Mouse (Mus musculus) adrenal gland, postnatal 36 days (tissue): ENCODE results near the gene Osbpl3. TPM values are rescaled to one million over a fixed set of nuclear protein-coding genes. Genes with fewer than 3 reads are reported as not detected.

Experiments
- DNase-seq, 2 experiments: peaks; one replicate each; pipeline ENCODE4 v3.0.0; 2021; ENCODE audit warnings: mixed read lengths in 1 of 2
- total RNA-seq, 2 experiments: library from RNA; stranded (reverse); gene quantifications; 2 replicates each; pipeline ENCODE4 v1.2.3; 2021

Gene Osbpl3
- total RNA-seq, 2 experiments from 2014 or later: 64.3 to 73.1 TPM

DNA sequence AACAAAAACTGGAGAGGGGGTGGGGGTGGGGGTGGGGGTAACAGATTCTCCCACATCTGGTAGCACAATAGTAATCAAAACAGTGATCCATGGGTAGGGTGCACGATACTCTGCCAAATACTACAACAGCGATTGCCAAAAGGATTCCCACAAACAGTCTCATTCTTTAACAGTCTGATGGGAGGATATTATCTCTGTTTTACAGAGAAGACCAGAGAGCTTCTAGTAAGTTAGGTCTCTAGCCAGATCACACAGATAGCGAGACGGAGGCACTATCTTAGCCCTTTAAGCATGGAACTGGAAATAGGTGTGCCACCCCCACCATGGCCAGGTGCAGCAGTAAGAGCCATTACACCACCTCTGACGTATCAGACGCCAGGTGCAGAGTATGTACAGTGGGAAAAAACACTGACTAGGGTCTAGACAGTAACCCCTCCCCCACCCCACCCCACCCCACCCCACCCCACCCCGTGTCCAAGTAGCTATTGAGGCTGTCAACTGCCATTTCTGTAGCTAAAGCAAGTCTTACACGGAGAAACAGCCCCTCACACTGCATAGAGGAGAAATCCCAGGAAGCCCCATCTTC, 84.4 kb downstream of the Osbpl3 start:
- no peak for DNase-seq

DNA sequence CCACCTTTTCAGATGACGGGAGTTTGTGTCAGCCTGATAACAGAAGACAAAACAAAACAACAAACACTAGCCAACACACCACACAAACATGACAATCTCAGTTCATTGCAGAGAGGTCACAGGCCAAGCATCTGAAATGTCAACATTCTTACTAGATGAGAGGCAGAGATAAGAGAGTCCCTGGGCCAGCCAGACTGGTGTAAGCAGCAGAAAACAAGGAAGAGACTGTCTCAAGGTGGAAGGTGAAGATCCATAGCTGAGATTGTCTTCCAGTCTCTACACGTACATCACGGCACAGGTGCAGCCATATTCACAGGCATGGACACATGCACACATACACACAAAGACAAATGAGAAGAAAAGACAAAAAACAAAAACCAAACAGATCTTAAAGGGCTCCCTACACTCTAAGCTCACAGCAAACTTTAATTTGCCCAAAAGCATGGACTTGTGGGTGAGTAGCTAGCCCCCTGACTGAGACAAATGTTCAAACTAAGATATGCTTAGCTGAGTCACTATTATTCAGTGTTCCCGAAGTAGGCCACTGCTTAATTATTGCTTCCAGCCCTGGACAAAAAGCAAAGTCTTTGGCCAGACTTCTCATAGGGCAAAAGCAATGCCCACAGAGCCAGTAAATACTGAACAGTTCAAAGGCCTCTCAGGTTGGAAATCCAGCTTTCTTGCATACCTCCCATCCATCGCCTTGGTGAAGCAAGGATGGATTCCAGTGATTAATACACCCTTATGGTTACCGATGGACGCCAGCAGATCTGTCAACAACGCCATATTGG, 87.3 kb downstream of the Osbpl3 start:
- DNase-seq: peak in 1 of 2 experiments; percentile 48

DNA sequence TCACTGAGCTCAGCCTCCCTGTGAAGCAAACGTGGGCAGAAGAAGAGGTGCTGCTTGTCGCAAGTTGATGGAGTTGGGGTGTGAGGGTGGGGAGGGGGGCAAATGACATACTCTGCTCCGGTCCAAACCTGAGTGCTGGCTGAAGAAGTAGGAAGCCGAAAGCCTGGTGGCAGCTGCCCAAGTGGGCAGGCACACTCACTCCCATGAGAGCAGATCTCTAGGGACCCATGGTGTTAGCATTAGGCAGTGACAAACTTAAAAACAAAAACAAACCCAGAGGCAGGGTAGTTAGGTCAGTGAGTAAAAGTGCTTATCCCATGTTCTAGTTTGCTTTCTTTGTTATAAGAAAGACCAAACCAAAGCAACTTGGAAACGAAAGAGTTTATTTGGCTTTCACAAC, 88.2 kb downstream of the Osbpl3 start:
- DNase-seq: peak in 1 of 2 experiments; percentile 45

GRCm38 (mm10) chr6:50366724-50367123, 89.3 kb downstream of the Osbpl3 start:
- no peak for DNase-seq

DNA sequence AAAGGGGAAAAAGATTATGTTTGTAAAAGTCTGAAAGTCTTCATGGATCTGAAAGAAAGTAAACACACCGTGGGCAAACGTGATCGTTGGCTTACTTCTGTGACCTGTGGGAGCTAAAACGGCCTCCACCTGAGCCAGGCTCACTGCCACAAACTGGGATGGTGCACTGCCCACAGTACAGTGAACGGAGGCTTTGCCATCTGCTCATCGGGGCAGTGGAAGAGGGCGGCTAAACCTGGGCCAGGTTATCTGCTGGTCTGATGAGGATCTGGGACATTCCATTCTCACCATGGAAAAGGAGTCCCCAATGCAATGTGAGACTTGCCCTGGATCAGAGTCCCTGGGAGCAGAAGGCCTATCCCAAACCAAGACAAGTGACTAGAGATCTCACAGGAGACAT, 89.7 kb downstream of the Osbpl3 start:
- DNase-seq: no peak

DNA sequence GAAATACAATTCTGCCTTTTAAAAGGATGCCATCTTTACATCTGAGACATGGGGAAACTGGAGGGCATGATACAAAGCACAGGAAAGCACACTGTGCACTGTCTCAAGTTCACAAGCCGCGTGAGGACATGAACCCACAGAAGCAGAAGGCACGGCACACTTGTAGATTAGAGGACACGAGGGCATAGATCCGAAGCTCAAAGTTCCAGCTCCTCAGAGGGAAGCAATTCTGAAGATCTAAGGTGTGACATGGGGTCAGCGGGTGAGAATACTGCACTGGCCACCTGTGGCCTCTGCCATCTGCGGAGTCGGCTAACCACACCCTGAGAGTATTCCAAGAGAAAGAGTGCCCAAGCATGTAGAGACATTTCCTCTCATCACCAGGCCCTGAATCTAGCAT, 91.6 kb downstream of the Osbpl3 start:
- DNase-seq: no peak

- no peak for DNase-seq
Observed at GRCm38 (mm10) chr6:50363385-50363784, 92.6 kb downstream of the Osbpl3 start.

GRCm38 (mm10) chr6:50362704-50363261, 93.2 kb downstream of the Osbpl3 start:
- DNase-seq: peak; percentile 50 to 55

- DNase-seq: peak; percentile 30 to 53
Observed at GRCm38 (mm10) chr6:50362196-50362595, 93.8 kb downstream of the Osbpl3 start.

DNA sequence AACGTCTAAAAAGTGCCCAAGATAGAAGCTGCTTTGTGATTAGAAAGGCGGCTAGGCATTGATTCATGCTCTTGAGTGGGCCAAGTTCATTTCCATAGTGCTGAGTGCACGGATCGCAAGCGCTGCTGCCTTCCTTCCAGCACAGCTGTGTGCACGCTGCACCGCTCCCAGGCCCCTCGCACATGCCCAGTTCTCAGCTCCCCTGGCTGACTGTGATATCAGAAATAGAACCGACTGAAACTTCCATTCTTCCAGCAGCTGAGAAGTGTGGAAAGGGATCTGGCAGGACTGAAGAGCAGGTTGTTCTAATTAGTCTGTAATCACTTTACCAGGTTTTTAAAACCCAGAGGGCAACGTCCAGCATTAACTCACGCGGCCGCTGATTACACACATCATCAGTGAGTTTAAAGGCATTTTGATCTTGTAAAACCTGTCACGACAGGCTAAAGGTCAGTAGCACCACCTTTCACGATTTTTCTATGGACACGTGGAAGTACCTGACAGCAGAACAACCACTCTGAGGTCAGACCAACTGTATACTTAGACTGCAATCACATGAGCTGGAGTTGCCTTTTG, 97.8 kb downstream of the Osbpl3 start:
- peak; percentile 36 for DNase-seq

DNA sequence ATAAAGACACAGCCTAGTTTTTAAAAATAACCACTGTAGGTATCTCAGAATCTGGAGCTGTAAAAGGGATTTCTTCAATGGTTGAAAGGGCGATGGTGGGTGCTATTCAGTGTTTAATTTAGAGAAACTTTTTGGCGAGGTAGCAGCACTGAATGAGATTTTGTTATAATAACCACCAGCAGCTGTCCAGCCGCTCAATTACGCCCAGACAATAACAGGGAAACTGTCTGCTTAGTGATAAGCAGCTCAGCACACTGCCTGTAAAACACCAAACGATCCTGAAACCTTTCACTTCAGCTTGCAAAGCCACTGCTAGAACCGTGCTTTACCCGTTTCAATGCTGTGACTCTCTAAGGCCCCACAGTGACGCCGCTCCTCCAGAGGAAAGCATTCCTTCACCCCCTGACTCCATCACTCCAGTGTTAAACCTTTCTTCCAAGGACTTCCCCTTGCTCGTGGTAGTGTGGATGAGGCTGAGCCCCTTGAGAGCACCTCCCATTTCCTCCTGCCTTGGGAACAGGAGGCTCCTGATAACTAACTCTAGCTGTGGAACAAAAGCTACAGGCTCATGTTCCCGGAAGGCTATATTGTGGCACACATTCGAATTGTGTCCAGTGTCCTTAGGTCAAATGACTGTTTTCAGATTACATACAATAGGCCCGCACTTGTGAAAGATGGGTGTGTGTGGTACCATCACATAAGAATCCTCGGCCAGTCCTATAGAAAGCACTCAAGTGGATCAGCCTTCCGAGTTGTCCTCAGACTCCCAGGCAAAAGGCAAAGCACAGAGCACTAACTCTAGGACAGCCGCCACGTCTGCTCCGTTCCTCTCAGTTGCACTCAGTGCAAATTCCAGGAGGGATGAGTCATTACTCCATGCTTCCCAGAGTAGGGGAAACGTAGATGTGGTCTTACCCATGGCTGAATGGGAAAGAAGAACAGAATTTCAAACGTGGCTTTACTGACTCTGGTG, 101.0 kb downstream of the Osbpl3 start:
- DNase-seq: peak in 1 of 2 experiments; percentile 57

- no peak for DNase-seq
Observed at GRCm38 (mm10) chr6:50352812-50353211, 103.2 kb downstream of the Osbpl3 start.

DNA sequence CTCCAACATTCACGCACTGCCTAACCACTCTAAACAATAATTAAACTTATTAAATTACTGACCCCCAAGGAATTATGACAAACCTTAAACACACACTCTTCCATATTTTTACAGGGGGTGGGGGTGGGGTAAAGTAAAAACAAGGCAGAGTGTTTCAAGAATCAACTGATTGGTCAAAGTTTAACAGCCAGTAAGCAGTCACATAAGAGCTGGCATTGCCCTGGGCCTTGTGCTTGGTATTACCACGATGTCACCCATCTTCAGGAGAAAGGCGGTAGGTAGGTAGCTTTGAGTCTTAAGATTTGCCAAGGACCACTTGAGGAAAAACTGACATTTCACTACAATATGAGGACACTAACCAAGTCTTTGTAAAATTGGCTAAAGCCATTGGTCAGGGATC, 105.1 kb downstream of the Osbpl3 start:
- no peak for DNase-seq

- DNase-seq: no peak
Observed at GRCm38 (mm10) chr6:50348619-50349018, 107.4 kb downstream of the Osbpl3 start.

DNA sequence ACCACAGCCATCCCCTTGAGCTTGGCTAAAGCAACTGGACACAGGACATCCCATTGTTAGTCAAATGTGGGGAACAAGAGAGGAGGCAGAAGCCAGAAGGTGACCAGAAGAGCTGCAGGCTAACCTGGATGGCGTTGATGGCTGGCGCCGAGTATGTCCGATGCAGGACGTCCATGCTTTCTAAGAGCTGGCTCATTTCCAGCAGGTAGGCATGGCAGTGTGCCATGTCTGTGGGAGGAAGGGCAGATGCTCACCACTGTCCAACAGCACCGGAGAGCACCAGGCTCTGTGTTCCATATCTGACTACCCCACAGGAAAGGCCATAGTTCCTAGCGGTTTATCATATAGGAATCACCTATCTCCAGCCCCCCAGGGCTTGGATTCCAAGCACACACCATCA, 109.8 kb downstream of the Osbpl3 start:
- DNase-seq: no peak

DNA sequence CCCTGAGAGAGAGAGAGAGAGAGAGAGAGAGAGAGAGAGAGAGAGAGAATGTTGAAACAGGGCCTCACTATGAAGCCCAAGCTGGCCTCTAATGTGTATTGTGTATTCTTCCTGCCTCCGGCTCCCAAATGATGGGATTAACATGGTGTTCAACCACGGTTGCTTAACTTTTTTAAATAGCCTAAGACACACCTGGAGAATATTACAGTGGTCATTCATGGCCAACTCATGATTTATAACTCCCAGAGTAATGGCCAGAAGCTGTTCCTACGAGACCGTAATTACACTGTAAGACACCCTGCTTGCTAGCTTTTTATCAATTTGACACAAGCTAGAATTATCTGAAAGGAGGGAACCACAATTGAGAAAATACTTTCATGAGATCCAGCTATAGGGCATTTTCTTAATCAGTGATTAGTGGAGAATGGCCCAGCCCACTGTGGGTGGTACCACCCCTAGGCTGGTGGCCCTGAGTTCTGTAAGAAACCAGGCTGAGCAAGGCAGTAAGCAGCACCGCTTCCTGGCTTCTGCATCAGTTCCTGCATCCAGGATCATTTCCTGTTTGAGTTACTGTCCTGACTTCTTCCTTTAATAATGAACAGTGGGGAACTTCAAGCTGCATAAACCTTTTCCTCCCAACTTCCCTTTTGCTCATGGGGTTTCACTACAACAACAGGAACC, 115.6 kb downstream of the Osbpl3 start:
- DNase-seq: no peak

GRCm38 (mm10) chr6:50337431-50337830, 118.6 kb downstream of the Osbpl3 start:
- no peak for DNase-seq

- no peak for DNase-seq
Observed at GRCm38 (mm10) chr6:50336376-50336775, 119.6 kb downstream of the Osbpl3 start.

DNA sequence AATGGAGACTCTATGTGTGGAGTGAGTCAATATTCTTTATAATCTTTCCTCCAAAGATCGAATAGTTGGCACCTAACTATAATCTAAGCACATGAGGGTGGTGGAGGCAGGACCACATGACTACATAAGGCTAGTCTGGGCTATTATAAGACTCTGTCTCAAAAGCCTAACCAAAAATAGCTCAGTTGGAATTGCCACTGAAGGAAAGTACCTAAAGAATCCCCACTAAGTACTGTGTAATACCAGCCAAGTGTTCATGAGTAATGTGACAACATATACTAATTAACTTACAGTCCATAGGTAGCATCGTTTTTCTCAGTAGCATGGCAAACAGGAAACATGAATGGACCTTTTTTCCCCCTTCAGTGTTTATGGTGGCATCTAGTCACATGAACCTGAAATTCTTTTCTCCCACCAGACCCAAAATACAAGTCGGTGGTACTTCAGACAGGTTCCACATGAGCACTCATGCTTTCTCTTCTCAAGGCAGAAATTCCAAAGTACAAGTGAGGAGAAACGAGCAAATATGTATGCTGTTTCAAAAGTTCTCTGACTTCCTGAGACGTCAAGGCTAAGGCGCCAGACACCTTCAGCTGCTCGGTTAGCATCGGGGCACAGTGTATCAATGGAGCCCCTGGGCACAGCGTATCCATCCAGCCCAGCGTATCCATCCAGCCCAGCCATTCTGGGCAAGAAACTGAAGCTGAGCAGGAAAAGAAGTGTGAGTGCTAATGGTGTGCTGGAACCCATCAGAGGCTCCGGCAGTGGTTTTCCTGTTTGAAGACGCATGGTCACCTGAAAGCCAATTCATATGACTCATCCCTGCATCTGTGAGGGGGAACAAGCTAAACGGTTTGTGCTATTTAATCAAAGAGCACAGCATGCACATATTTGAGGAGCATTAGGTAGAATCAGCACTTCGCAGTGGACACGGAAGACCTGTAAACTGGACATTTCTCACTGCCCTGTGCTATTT, 120.9 kb downstream of the Osbpl3 start:
- no peak for DNase-seq

- no peak for DNase-seq
Observed at GRCm38 (mm10) chr6:50333346-50333745, 122.7 kb downstream of the Osbpl3 start.
